Mouse (Mus musculus) common myeloid progenitor, adult 5-6 weeks (primary cell): ENCODE data around the gene Frs3. TPM values are rescaled to one million over a fixed set of nuclear protein-coding genes. Genes with fewer than 3 reads are reported as not detected.
"Not testable (repeated sequence)": the region's sequence is repeated elsewhere in the genome, so short reads cannot be mapped to it uniquely, and the experiment has no call there.

Experiments
- ATAC-seq: replicated peaks from 2 replicates; pipeline ENCODE4 v1.8.0; 2016; ENCODE audit warnings: low read depth, mild to moderate bottlenecking, moderate TSS enrichment, inconsistent platforms; ENCODE audit not compliant: poor library complexity, severe bottlenecking
- total RNA-seq: library from RNA; stranded (forward); fragments of 200-1000, 187-1606 nt; gene quantifications from 2 replicates; pipeline ENCODE4 v1.2.3, GENCODE M21; 2017

Frs3 gene
- total RNA-seq: 0.92 and 1.6 TPM in 2 replicates

DNA sequence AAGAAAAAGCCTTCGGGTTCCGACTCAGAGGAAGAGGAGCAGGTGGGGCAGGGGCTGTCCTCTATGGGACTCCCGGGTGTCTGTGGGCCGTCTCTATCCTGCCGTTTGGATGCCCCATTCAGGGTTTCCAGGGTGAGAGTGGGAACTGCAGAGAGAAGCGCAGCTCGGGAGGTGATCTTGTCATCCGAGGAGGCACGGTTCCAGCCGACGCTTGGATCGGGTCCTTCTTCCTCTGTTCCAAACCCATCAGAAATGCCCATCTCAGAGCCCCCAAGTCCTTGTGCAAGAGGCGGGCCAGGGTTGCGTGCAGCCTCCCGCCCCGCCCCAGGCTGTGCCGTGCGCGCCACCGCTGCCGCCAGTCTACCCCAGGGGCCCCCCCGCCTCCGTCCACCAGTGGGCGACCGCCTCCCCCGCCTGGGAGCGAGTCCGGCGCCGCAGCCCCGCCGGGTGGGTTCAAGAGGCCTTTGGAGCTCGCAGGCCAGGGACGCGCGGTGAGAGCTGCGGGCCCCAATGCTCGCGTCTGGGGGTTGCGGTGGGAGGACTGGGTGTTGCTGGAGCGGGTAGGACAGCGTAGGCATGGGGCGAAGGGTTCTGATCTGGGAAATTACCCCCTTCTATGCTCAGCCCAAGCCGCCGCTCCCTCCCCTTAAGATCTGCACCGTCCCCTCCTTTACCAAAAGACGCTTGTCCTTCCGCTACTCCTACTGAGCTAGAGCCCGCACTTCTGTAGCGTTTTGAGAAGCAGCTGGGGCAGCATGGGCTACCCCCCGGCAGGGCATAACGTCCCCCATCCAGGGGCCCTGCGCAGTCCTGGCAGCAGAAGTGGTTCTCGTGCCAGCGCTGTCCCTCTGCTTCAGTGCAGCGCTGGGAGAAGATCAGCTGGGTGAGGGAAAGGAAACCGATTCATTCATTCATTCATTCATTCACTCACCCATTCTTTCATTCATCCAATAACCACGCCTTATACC lies at the start of gene Frs3:
Gene Frs3 (plus strand): TSS at position 423 of the 968 bp plus-strand sequence.
- peak; percentile 24 for ATAC-seq

DNA sequence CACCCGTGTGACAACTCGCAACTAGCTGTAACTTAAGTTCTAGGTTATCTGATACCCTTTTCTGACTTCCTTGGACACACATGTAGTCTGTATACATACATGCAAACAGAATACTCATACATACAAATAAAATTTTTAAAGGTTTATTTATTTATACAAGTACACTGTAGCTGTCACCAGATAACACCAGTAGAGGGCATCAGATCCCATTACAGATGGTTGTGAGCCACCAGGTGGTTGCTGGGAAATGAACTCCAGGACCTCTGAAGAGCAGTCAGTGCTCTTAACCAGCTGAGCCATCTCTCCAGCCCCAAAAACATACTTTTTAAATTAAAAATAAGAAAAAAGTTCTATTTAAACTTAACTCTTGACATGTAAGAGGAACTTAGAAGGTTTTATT lies 45.8 kb upstream of the Frs3 start:
- ATAC-seq: no peak

DNA sequence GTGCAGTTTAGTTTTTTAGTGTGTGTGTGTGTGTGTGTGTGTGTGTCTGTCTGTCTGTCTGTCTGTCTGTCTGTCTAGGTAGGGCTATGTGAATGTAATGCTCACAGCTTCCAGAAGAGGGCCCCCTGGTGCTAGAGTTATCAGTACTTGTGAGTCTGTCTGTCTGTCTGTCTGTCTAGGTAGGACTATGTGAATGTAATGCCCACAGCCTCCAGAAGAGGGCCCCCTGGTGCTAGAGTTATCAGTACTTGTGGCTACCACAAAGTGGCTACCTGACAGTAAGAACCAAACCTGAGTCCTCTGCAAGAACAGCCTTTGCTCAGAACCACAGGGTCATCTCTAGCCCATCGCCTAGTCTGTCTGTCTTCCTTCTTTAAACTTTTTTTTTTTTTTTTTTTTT lies 42.1 kb upstream of the Frs3 start:
- peak; percentile 93 for ATAC-seq

DNA sequence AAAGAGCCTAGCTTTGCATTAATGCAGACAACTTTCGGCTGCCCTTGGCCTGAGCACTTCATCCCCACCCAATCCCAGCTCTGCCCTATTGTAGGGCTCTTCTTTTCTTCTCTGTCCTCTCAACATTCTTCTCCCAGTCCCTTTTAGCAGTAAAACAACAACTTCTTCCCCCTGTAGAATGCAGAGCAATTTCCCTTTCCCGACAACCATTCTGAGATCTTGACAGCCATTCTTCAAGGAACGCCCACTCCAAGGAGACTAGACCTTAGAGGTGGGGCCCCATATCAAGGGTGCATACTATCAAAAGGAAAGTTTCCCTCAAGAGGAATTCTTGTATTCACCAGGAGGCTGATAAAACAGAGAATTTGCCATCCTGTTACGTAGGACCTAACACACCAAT lies 39.9 kb upstream of the Frs3 start:
- no peak for ATAC-seq

- ATAC-seq: no peak
Observed at GRCm38 (mm10) chr17:47651953-47652352, 36.9 kb upstream of the Frs3 start.

DNA sequence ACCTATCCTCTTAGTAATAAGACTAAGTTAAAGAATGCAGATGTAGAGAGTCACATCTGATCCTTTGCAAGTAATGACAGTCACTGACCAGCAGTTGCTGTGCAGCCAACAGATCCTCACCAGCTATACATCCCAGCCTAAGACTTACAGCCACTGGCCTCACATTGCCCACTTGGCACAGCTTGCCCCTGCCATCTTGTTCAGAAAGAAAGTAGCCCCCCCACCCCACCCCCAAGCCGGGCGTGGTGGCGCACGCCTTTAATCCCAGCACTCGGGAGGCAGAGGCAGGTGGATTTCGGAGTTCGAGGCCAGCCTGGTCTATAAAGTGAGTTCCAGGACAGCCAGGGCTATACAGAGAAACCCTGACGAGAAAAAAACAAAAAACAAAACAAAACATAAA lies 34.5 kb upstream of the Frs3 start:
- not testable (repeated sequence) for ATAC-seq

GRCm38 (mm10) chr17:47655697-47656096 lies 33.1 kb upstream of the Frs3 start:
- no peak for ATAC-seq

DNA sequence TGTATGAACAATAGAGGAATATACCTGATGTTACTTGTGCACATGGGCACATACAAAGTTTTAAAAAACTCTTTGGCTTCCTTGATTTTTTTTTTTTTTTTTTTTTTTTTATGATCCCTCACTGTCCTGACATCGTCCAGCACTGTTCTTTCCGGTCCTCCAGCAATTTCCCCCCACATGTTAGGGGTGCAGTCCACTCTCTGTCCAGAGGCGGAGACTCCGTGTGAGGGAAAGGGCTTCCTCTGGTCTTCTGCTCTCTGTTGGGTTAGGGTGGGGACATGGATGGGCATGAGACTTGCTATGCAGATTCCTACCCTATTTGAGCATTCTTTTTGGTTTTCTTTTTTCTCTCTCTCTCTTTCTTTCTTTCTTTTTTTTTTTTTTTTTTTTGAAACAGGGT lies 30.9 kb upstream of the Frs3 start:
- ATAC-seq: no peak

GRCm38 (mm10) chr17:47658741-47659243 lies 30.0 kb upstream of the Frs3 start:
- no peak for ATAC-seq

GRCm38 (mm10) chr17:47663009-47663713 lies 25.7 kb upstream of the Frs3 start:
- no peak for ATAC-seq

DNA sequence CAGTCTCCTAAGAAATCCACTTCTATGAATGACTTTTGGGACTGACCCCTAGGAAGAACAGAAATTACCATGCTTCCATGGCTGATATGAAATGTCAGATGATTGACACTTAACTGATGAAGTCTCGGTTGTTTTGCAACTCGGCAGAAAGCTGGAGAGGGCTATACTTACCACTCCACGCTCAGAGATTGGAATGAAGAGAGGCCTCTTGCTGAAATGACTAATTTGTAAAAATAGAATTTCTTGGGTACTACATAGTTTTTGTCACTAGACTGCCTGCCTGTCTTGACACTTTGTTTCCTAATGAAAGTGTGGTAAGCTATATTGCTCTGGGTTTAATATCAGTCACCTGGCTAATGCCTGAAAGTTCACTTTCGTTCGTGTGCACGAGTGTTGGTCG lies 24.4 kb upstream of the Frs3 start:
- ATAC-seq: no peak

DNA sequence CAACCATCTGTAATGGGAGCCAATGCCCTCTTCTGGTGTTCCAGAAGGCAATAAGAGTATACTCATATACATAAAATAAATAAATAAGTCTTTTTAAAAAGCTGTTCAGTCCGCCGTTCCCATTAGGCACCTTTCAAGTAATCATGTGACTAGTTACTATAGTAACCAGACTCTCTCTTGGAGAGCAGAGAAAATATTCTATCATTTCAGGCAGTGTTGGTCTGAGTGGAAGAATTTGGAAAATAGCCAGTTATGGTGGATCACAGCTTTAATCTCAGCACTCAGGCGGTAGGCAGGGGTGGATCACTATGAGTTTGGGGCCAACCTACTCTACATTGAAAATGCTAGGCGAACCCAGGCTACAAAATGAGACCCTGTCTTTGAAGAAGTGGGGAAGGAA lies 19.7 kb upstream of the Frs3 start:
- no peak for ATAC-seq

GRCm38 (mm10) chr17:47671988-47672310 lies 16.9 kb upstream of the Frs3 start:
- 0 out of 2 replicates have a peak, but pooled peaks have one; percentile 13 for ATAC-seq

DNA sequence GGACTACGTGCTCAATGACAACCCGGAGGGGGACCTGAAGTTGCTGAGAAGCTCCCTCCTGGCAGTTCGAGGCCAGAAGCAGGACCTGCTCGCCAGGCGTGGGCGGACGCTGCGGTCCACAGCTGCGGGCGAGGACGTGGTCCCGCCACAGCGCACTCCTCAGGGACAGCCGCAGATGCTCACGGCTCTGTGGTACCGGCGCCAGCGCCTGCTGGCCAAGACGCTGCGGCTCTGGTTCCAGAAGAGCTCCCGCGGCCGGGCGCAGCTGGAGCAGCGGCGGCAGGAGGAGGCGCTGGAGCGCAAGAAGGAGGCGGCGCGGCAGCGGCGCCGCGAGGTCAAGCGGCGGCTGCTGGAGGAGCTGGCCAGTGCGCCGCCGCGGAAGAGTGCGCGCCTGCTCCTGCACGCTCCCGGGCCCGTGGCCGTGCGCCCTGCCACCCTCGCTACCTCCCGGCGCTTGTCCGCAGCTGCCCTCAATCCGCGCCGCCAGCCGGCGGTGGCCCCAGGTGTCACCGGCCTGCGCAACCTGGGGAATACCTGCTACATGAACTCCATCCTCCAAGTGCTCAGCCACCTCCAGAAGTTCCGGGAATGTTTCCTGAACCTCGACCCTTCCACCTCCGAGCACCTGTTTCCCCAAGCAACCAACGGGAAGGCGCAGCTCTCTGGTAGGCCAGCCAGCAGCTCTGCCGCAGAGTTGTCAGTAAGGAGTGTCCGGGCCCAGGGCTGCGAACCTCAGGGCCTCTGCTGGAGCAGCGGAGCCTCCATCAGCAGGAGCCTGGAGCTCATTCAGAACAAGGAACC lies 16.3 kb upstream of the Frs3 start:
- ATAC-seq: peak; percentile 53

GRCm38 (mm10) chr17:47676581-47676980 lies 12.2 kb upstream of the Frs3 start:
- ATAC-seq: peak; percentile 73

GRCm38 (mm10) chr17:47678238-47678637 lies 10.6 kb upstream of the Frs3 start:
- ATAC-seq: no peak

GRCm38 (mm10) chr17:47678702-47679101 lies 10.1 kb upstream of the Frs3 start:
- ATAC-seq: no peak

DNA sequence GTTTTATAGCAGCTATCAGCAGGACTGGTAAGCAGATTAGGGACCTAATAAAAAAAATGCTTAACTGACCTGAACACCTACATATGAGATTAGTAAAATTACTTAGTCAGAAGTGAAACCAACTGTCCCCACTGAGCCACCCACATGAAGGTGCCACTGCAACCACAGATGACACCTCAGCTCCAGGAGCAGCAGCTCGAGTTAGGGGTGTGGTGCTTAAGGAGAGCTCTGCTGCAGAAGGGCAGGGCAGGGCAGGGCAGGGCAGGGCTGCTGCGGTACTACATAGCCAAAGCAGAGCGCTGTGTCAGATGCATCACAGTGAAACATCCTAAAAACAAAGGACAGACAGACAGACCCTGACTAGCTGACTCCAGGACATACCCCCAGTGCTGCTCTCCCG lies 6.0 kb upstream of the Frs3 start:
- no peak for ATAC-seq

DNA sequence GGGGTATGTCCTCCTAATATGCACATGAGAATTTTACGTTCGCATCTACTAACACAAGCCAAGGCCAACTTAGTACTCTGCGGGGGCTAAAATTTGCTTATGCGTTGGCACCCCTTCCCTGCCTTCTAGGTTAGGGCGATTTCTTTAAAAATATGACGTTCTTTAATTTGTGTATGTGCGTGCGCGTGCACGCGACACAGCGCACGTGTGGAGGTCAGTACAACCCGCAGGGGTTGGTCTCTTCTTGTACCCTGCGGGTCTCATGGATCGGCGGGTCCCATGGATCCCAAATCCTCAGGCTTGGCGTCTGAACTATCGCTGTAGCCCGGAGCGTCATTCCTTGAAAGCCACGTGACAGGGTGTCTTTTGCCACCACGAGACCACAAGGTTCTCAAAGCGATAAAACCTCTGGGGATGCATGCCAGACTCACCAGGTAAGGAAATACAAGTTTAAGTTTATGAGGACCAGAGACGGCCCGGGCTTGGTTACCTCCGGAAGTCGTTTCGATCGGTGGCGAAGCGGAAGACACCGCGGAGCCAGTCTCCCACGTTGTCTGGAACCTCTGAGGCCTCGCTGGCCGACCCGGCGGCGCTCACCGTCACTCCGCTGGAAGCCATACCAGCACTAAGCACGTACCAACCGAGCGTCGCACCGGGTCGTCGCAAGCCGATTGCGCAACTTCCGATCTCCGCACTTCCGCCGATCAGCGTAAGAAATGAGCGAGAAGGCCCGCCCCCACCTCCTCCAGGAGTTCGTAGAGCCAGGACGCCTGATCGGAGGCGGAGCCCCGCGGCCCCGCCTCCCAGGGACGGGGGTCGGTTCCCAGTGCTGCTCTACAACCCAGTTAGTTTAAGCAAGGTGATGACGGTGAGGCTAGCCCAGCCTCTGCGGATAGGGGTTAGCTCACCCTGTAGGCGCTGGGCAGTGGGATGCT lies 1.2 kb upstream of the Frs3 start:
- peak; percentile 88 for ATAC-seq

DNA sequence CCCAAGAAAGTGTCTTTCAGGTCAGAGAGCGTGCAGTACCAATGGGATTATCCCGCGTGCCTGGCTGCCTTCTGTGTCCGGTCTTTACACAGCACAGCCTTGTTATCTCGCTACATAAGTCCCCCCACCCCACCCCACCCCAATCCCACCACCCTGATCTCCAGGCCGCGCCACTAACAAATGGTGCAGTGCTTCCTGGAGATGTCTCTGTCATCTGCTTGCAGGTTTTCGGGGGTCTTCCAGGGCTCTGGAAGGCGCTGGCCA lies 554 bp upstream of the Frs3 start, which contains the start of gene Tomm6:
Gene Tomm6 (minus strand): TSS at position 43 of the 264 bp plus-strand sequence.
- ATAC-seq: no peak
